Mouse (Mus musculus) embryonic facial prominence, embryonic 10.5 days (tissue): ENCODE measurements around the gene Arhgap8. TPM values are rescaled to one million over a fixed set of nuclear protein-coding genes. Genes with fewer than 3 reads are reported as not detected.
"Not testable (repeated sequence)": the region's sequence is repeated elsewhere in the genome, so short reads cannot be mapped to it uniquely, and the experiment has no call there.

ENCODE experiments used
- DNase-seq: peaks from one replicate; pipeline ENCODE4 v3.0.0-alpha.2; 2017; ENCODE audit warnings: low spot score
- H3K27ac ChIP-seq: fragments of 300-500 bp; sonication (generic); replicated peaks from 2 replicates; pipeline ENCODE4 v1.5.1; 2016; ENCODE audit warnings: mild to moderate bottlenecking
- H3K27me3 ChIP-seq: fragments of 300-500 bp; sonication (generic); replicated peaks from 2 replicates; pipeline ENCODE4 v1.6.1; 2016; ENCODE audit warnings: low read depth, mild to moderate bottlenecking; ENCODE audit not compliant: poor library complexity, severe bottlenecking
- H3K36me3 ChIP-seq: fragments of 300-500 bp; sonication (generic); replicated peaks from 2 replicates; pipeline ENCODE4 v1.6.1; 2016; ENCODE audit warnings: mild to moderate bottlenecking, moderate library complexity
- H3K4me1 ChIP-seq: fragments of 300-500 bp; sonication (generic); 2 replicates; pipeline ENCODE4 v1.6.1; 2016
- H3K4me3 ChIP-seq: fragments of 300-500 bp; sonication (generic); 2 replicates; pipeline ENCODE4 v1.5.1; 2016; ENCODE audit warnings: mild to moderate bottlenecking, moderate library complexity
- H3K9me3 ChIP-seq: fragments of 300-500 bp; sonication (generic); 2 replicates; pipeline ENCODE4 v1.6.1; 2016; ENCODE audit warnings: mild to moderate bottlenecking
- WGBS: fragments of 180-500 bp; shearing (Covaris S2); methylation state at CpG from one replicate; pipeline ENCODE4 v1.1.7; 2016; 5-methylcytosine and 5-hydroxymethylcytosine counted together
- polyA plus RNA-seq: library from polyadenylated mRNA; unstranded; fragments of >200 nt; fragmentation: Nextera tagmentation; extraction: Ambion mirVana; gene quantifications from 2 replicates; pipeline ENCODE4 v1.2.1, GENCODE M21; 2016

The Arhgap8 gene
- polyA plus RNA-seq, 1 experiment from 2014 or later = 6.6 TPM

DNA sequence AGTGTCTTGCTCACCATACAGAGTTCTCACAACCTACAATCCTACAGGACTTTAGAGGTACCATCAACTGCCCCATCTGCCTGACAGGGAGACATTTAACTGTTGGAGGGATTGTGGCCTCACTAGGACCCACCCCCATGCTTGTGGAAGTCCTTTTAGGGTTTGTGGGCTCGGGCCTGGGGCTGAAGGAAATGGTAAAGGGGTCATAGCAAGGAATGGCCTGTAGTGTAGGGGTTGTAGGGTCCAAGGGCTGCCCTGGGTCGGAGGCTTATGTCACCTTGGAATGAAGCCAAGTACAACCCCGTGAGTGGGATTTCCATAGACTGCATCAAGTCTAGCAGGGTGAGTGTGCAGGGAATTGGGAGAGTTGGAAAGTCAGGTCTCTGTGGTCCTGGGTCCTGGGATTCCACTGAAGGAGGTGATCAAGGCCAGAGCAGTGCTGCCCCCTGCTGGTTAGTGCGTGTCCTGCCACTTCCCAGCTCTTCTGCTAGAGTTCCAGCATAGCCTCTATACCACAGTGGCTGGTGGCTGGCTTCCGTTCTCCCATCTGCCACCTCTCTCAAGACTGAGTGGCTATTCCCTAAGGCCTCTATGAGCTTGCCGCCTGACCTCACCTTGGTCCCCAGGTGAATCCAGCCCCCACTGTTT lies 19.6 kb upstream of the Arhgap8 start:
- Histone ChIP-seq H3K4me3 (no peak overlapping the region), H3K9me3 (no peaks in the 10 kb centered on the region), H3K4me1 (peaks cover 30% of the 10 kb centered on the region), H3K27ac (no peak overlapping the region), H3K36me3 (peaks cover 31% of the 10 kb centered on the region), H3K27me3 (no peaks in the 10 kb centered on the region)
- WGBS = 54% methylated on average over 6 of the region's 6 CpGs
- DNase-seq = peak; percentile 83

DNA sequence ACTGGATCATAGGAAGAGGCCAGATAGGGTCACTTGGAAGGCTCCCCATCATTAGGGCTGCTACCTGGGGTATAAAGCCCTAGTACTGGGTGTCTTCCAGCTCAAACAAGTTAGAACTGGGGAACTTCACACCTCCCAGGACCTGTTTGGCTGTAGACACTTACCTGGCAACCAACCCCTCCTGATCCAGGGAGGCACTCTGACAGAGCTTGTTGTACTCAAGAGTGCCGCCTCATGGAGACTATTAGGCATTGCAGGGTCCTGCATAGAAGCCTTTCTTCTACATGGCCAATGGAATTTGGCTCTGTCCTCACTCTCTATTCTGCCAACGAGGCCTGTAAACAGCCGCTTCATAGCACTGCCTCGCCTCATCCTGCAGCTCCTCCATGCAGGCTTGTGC lies 17.9 kb upstream of the Arhgap8 start:
- Histone ChIP-seq H3K27ac (no peak overlapping the region), H3K27me3 (no peaks in the 10 kb centered on the region), H3K4me3 (no peak overlapping the region), H3K4me1 (peaks cover 17% of the 10 kb centered on the region), H3K36me3 (peaks cover 24% of the 10 kb centered on the region), H3K9me3 (no peaks in the 10 kb centered on the region)
- peak; percentile 40 for DNase-seq
- 34% methylated on average over 4 of the region's 4 CpGs for WGBS

DNA sequence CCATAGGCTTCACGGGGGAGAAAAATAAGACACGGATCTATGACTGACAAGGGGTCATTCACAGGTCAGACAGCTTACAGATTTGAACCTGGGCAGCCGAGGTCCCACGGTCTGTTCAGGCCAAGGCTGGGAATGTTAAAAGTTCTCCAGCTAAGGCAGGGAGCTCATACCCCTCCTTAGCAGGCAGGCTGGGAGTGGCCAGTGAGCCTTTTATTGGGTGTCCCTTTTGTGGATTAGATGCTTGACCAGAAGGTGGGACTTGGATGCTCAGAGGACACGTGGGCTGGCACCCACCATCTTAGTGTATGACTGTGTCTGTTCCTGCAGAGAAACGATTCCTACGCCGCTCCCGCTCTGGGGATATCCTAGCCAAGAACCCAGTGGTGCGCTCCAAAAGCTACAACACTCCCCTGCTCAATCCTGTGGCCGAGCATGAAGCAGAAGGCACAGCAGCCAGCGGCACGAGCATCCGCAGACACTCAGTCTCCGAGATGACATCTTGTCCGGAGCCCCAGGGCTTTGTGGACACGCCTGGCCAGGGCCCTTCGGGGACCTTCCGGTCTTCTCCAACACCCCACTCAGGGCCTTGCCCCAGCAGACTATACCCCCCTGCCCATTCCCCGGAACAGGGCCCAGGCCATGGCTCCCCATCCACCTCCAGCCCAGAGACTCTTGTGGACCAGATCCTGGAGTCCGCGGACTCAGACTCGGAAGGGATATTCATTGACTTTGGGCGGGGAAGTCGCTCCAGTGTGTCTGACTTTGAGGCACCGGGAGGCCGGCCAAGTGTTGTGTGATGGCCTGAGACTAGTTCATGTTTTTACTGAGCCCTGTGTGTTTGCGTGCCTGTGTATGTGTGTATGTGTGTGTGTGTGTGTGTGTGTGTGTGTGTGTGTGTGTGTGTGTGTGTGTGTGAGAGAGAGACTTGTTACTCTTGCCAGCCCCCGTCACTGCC lies 17.2 kb upstream of the Arhgap8 start:
- Histone ChIP-seq H3K4me3 (no peak overlapping the region), H3K27ac (no peak overlapping the region), H3K27me3 (no peaks in the 10 kb centered on the region), H3K9me3 (no peaks in the 10 kb centered on the region), H3K4me1 (peaks cover 11% of the 10 kb centered on the region), H3K36me3 (peaks cover 22% of the 10 kb centered on the region)
- no peak for DNase-seq
- WGBS = 90% methylated on average over 29 of the region's 29 CpGs

DNA sequence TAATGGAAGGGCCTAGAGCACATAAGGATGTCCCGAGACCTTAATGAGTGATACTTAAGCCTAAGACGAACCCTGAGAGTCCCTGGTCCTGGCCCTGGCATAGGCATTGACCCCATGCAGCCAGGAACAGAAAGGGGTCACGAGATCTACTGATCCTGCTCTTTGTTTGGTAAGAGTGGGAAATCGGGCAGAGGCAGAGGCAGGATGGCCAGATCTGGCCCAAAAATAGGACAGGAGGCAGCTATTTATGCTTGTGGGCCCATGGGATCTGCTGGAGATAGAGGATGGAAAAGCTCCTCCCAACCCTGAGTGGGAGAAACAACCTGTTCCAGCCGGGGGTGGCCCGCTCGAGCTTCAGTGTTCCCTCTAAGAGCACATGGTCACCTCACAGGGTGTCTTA lies 15.9 kb upstream of the Arhgap8 start:
- DNase-seq = no peak
- peaks cover 6% of the 10 kb centered on the region; the same call in 1 of the 2 replicates for H3K4me1 ChIP-seq
- no peak overlapping the region for H3K4me3 ChIP-seq
- H3K9me3 ChIP-seq = peaks cover 3% of the 10 kb centered on the region; the same call in 1 of the 2 replicates
- H3K27ac ChIP-seq = no peak overlapping the region; the same call in 1 of the 2 replicates
- peaks cover 22% of the 10 kb centered on the region for H3K36me3 ChIP-seq
- no peaks in the 10 kb centered on the region for H3K27me3 ChIP-seq
- 88% methylated on average over 7 of the region's 7 CpGs for WGBS

DNA sequence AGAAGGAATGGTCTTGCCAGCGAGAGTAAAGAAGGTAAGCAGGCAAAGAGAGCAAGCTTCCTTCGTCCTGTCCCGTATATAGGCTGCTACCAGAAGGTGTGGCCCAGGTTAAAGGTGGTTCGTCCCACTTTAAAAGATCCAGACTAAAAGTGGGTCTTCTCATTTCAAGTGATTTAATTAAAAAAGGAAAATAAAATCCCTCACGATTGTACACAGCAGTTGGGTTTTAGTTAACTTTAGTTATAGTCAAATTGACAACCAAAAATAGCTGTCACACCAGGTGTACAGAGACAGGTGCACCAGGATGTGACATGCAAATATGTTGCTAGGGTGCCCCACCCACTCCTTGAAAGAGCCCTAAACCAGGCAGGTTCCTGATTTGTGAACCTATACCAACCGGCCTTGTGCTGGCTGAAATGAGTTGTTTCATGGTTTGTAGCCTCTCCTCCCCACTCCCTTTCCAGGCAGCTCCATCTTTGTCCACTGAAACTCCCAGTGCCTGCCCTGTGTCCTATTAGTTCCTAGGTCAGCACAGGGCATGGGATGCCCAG lies 14.4 kb upstream of the Arhgap8 start:
- H3K4me3 ChIP-seq = no peak overlapping the region
- 85% methylated on average over 6 of the region's 6 CpGs for WGBS

DNA sequence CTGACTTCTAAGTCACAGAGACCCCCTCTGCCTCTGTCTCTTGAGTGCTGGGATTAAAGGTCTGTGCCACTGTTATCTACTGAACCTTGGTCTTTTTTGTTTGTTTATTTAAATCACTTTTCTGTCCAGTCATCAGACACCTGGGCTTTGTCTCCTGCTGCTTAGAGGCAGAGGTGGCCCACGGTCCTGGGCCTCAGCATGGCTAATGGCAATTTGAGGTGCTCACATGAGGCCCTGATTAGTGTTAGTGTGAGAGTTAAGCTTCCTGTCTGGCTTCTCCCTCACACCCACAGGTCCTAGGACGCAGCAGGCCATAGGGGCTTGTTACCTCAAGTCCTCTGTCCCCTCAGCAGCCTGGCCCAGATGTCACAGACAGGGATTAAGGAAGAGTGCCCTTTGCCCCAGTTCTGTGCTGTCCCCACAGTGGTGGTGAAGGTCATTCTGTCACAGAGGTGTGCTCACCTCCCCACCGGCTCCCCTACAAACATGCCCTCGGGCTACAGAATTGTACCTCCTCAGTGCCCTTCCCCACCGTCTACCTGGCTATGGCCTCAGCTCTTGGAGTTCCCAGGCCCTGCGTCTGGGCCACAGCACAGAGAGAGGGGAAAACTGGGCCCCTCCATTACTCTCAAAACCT lies 12.8 kb upstream of the Arhgap8 start:
- no peak overlapping the region for H3K27ac ChIP-seq
- WGBS = 73% methylated on average over 6 of the region's 6 CpGs
- H3K36me3 ChIP-seq = peaks cover 12% of the 10 kb centered on the region
- H3K4me3 ChIP-seq = no peak overlapping the region
- no peak for DNase-seq
- peaks cover 5% of the 10 kb centered on the region; the same call in 1 of the 2 replicates for H3K4me1 ChIP-seq
- peaks cover 3% of the 10 kb centered on the region; the same call in 1 of the 2 replicates for H3K9me3 ChIP-seq
- H3K27me3 ChIP-seq = peaks cover 12% of the 10 kb centered on the region

More for the DNA sequence above, 14.4 kb upstream of the Arhgap8 start:
- Histone ChIP-seq H3K9me3 (peaks cover 3% of the 10 kb centered on the region; the same call in 1 of the 2 replicates), H3K4me1 (peaks cover 6% of the 10 kb centered on the region; the same call in 1 of the 2 replicates), H3K27me3 (no peaks in the 10 kb centered on the region), H3K36me3 (peaks cover 12% of the 10 kb centered on the region), H3K27ac (no peak overlapping the region)
- no peak for DNase-seq

DNA sequence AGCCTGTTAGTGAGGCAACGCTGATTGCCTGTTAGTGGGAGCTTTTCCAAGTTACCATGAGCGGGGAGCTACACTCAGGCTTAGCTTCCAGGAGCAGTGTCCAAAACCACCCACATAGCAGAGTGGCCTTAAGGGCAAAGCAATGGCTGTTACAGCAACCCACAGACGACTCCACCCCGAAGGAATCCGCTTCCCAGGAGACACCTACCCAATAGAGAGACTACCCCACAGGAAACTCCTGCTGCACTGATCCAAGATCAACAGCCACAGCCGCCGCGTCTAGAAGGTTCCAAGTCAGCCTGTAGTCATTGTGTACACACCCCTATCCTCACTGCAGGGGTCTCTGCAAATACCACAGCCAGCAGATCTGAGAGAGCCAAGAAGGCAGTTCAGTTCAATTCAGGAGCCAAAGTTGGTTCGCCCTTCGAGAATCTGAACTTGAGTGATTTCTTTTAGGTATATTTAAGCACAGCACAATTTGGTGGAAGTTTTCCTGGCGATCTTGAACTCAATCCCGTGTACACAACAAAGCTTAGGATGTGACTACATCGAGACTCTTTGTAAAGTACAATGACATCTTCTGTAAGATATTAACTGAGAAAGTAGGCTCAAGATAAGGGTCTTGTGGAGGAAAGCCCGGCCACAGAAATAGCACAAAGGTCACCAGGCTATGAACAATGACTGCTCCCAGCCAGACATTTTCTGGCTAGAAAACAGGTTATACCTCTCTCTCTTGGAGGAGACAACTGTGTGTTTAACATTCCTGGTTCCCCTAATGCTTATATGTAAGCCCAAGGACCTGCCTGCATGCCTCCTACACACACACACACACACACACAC lies 7.1 kb upstream of the Arhgap8 start:
- Histone ChIP-seq H3K27me3 (peaks cover 15% of the 10 kb centered on the region), H3K4me1 (peaks cover 20% of the 10 kb centered on the region), H3K36me3 (no peaks in the 10 kb centered on the region), H3K27ac (no peak overlapping the region), H3K9me3 (peaks cover 3% of the 10 kb centered on the region; the same call in 1 of the 2 replicates), H3K4me3 (no peak overlapping the region)
- WGBS = 74% methylated on average over 14 of the region's 14 CpGs
- DNase-seq = no peak

DNA sequence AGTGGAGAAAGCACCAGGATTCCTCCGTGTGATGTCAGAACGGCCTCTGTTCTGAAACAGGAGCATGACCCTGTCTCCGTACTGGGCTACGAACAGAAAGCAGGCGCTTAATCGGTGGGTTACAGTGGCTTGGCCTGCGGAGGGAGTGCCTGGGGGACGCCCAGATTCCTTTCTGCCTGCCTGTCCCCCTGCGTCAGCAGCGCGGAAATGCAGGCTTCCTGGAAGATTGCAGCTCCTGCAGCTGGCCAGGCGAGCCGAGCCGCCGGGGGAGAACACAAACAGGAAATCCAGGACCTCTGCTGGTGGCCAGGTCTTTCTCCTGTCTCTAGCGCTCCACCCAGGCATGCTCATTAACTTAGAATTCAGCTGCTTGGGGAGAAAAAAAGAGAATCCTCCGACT lies 5.1 kb upstream of the Arhgap8 start:
- under 1% methylated on average over 17 of the region's 17 CpGs for WGBS
- Histone ChIP-seq H3K27me3 (peaks cover 33% of the 10 kb centered on the region), H3K36me3 (no peaks in the 10 kb centered on the region), H3K4me3 (peak overlapping the region; percentile 44), H3K4me1 (peaks cover 35% of the 10 kb centered on the region), H3K27ac (peak overlapping the region; percentile 73), H3K9me3 (no peaks in the 10 kb centered on the region)
- peak; percentile 87 for DNase-seq

DNA sequence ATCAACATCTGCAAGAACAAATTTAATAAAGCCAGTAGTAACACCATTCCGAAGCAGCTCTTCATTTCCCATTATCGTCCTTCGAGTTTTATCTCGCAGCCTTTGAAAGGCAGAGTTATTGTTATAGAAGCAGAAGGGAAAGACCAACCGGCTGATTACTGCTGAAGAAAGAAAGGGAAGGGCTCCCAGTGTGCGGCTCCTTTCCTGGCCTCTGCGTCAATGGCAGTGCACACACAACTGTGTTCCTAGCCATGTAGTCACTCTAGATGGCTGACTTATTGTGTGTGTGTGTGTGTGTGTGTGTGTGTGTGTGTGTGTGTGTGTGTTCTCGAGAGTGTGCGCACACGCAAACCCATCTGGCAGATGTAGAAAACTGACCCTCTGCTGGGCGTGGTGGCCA lies 4.7 kb upstream of the Arhgap8 start:
- no peaks in the 10 kb centered on the region for H3K36me3 ChIP-seq
- 47% methylated on average over 11 of the region's 11 CpGs for WGBS
- peak overlapping the region; percentile 44 for H3K4me3 ChIP-seq
- peaks cover 38% of the 10 kb centered on the region for H3K27me3 ChIP-seq
- DNase-seq = no peak
- H3K9me3 ChIP-seq = no peaks in the 10 kb centered on the region
- peaks cover 39% of the 10 kb centered on the region for H3K4me1 ChIP-seq
- H3K27ac ChIP-seq = peak overlapping the region; percentile 73

DNA sequence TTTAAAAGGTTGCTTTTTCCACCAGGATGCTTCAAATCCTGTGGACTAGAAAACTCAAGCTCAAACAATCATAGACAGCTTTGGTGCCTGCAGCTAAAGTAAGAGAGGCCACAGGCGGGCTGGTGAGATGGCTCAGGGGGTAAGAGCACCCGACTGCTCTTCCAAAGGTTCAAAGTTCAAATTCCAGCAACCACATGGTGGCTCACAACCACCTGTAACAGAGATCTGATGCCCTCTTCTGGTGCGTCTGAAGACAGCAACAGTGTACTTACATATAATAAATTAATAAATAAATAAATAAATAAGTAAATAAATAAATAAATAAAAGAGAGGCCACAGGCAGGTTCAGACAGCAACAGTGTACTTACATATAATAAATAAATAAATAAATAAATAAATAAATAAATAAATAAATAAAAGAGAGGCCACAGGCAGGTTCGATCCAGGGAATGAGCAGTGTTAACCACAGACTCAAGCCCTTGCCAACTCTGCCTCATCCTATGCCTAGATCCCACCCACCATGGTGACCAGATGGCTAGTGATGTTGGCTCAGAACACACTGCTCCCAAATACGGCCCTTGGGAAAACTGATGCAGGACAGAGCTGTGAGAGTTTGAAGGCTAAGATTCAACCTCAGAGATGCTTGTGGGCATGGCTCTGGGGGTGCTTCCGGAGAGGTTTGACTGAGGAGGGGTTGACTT lies 2.1 kb upstream of the Arhgap8 start:
- Histone ChIP-seq H3K4me1 (peaks cover 47% of the 10 kb centered on the region), H3K27me3 (peaks cover 45% of the 10 kb centered on the region)
- DNase-seq, H3K36me3 ChIP-seq, H3K4me3 ChIP-seq, H3K9me3 ChIP-seq, H3K27ac ChIP-seq: not testable (repeated sequence)
- 60% methylated on average over 6 of the region's 6 CpGs for WGBS

DNA sequence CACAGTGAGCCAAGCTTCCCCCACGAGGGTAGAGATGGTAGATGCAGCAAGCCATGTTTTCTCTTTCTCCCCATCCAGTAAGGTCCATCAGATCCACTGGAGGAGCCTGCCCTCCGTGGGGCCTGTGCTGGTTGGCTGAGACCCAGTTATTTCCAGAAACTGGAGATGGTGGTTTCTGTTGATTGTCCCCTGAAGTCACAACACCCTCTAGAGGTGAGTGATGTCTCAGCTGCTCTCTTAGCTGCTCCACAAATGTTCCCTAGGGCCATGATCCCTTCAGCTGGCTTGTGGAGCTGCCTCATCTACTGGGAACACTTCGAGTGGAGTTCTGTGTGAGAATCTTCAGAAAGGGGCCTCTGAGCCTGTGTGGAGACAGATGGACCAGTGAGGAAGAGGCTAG lies 1.1 kb upstream of the Arhgap8 start:
- Histone ChIP-seq H3K36me3 (no peaks in the 10 kb centered on the region), H3K9me3 (no peaks in the 10 kb centered on the region), H3K4me1 (peaks cover 46% of the 10 kb centered on the region), H3K27me3 (peaks cover 45% of the 10 kb centered on the region), H3K4me3 (no peak overlapping the region), H3K27ac (no peak overlapping the region)
- no peak for DNase-seq
- 61% methylated on average over 3 of the region's 3 CpGs for WGBS
